Mouse (Mus musculus) neural tube, embryonic 13.5 days (tissue): Measurements from ENCODE around the gene Nudt7. TPM values are rescaled to one million over a fixed set of nuclear protein-coding genes. Genes with fewer than 3 reads are reported as not detected.

Source experiments
- ATAC-seq: fragments of 200-750 bp; cut with Nextera tagmentation; 2 replicates; pipeline ENCODE4 v1.8.0; 2017; ENCODE audit warnings: low read depth, mild to moderate bottlenecking, moderate TSS enrichment, moderate library complexity
- H3K27ac ChIP-seq: fragments of 300-500 bp; sonication (generic); replicated peaks from 2 replicates; pipeline ENCODE4 v1.5.1; 2015; ENCODE audit warnings: moderate library complexity, mild to moderate bottlenecking, inconsistent platforms
- H3K27me3 ChIP-seq: fragments of 300-500 bp; sonication (generic); 2 replicates; pipeline ENCODE4 v1.6.1; 2015; ENCODE audit warnings: mild to moderate bottlenecking, inconsistent platforms
- H3K36me3 ChIP-seq: fragments of 300-500 bp; sonication (generic); 2 replicates; pipeline ENCODE4 v1.6.1; 2015; ENCODE audit warnings: mild to moderate bottlenecking, inconsistent platforms
- H3K4me1 ChIP-seq: fragments of 300-500 bp; sonication (generic); replicated peaks from 2 replicates; pipeline ENCODE4 v1.6.1; 2015; ENCODE audit warnings: inconsistent platforms
- H3K4me2 ChIP-seq: fragments of 300-500 bp; sonication (generic); 2 replicates; pipeline ENCODE4 v1.6.1; 2015; ENCODE audit warnings: inconsistent platforms, mild to moderate bottlenecking, moderate library complexity
- H3K4me3 ChIP-seq: fragments of 300-500 bp; sonication (generic); 2 replicates; pipeline ENCODE4 v1.5.1; 2015; ENCODE audit warnings: mild to moderate bottlenecking, inconsistent platforms
- H3K9ac ChIP-seq: fragments of 300-500 bp; sonication (generic); 2 replicates; pipeline ENCODE4 v1.6.1; 2015; ENCODE audit warnings: moderate library complexity, mild to moderate bottlenecking, inconsistent platforms
- H3K9me3 ChIP-seq: fragments of 300-500 bp; sonication (generic); 2 replicates; pipeline ENCODE4 v1.6.1; 2016; ENCODE audit warnings: inconsistent platforms
- WGBS: fragments of 180-500 bp; shearing (Covaris S2); methylation state at CpG from one replicate; pipeline ENCODE4 v1.1.7; 2015; 5-methylcytosine and 5-hydroxymethylcytosine counted together
- polyA plus RNA-seq: library from polyadenylated mRNA; unstranded; fragments of >200 nt; fragmentation: Nextera tagmentation; extraction: Ambion mirVana; gene quantifications from 2 replicates; pipeline ENCODE4 v1.2.1, GENCODE M21; 2015

Gene Nudt7
- polyA plus RNA-seq, result 8.5 and 8.9 TPM in 2 replicates

DNA sequence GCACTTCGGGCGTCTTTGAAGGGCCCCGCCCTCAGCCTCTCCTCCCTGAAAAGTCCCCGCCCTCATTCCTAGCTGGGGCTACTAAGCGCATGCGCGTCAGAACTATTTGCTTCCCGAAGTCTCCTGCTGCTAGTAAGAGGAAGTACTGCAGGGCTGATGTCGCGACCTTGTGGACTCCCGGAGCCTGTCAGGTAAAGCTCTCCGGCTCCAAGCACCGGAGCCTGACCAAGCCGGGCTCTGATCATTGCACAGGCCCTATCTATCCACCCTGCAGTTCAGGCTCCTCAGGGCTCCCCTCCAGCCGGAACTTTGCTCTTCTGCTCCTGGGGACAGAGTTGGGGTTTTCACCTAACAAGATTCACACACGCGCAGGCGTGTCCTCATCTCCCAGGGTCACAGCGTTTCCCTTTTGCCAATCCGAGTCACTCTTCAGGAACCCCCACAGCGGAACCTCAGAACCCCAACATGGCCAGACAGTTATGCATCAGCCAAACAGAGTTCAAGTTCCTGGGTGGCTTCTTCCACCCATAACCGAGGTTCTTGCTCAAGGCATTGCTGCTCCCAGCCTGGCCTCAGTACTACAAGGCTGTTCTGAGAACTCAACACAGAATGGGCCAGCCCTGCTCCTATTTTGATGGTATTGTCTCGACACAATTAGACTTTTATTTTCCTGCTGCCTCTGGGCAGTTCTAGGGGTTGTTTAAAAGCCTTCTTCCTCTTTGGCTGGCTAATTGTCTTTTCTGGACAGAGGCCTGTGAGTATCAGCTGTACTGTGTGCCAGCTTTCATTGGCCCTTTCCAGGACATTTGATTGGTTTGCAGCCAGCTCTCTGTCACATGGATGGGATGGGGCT lies at the start of gene Nudt7:
TSS of gene Nudt7 (plus strand) at position 48 of the 853 bp plus-strand sequence.
- Histone ChIP-seq H3K27me3 (no peaks in the 10 kb centered on the region), H3K36me3 (no peaks in the 10 kb centered on the region), H3K9me3 (no peaks in the 10 kb centered on the region), H3K27ac (peak within 1 kb of the TSS; percentile 64), H3K4me2 (peak within 1 kb of the TSS; percentile 77), H3K4me1 (peaks cover 13% of the 10 kb centered on the region), H3K9ac (peak within 1 kb of the TSS; percentile 65), H3K4me3 (peak within 1 kb of the TSS; percentile 46)
- peak; percentile 89 for ATAC-seq
- WGBS, result 2% methylated on average over 23 of the region's 23 CpGs

GRCm38 (mm10) chr8:114087932-114088331 lies 45.4 kb upstream of the Nudt7 start:
- no peak for ATAC-seq
- Histone ChIP-seq H3K9ac (no peak overlapping the region), H3K4me2 (no peak overlapping the region), H3K4me3 (no peak overlapping the region), H3K9me3 (no peaks in the 10 kb centered on the region), H3K27me3 (no peaks in the 10 kb centered on the region), H3K4me1 (no peaks in the 10 kb centered on the region), H3K27ac (no peak overlapping the region), H3K36me3 (no peaks in the 10 kb centered on the region)
- 90% methylated on average over 4 of the region's 4 CpGs for WGBS

GRCm38 (mm10) chr8:114090736-114091135 lies 42.6 kb upstream of the Nudt7 start:
- Histone ChIP-seq H3K27ac (no peak overlapping the region), H3K4me3 (no peak overlapping the region), H3K4me1 (no peaks in the 10 kb centered on the region), H3K9ac (no peak overlapping the region), H3K36me3 (no peaks in the 10 kb centered on the region), H3K9me3 (no peaks in the 10 kb centered on the region), H3K27me3 (no peaks in the 10 kb centered on the region), H3K4me2 (no peak overlapping the region)
- ATAC-seq, result no peak
- WGBS, result 92% methylated on average over 4 of the region's 4 CpGs

- Histone ChIP-seq H3K4me2 (no peak overlapping the region), H3K4me3 (no peak overlapping the region), H3K4me1 (no peaks in the 10 kb centered on the region), H3K36me3 (no peaks in the 10 kb centered on the region), H3K9me3 (no peaks in the 10 kb centered on the region), H3K27me3 (no peaks in the 10 kb centered on the region), H3K9ac (no peak overlapping the region), H3K27ac (no peak overlapping the region)
- no peak for ATAC-seq
- 90% methylated on average over 3 of the region's 3 CpGs for WGBS
Observed at GRCm38 (mm10) chr8:114093321-114093720, 40.0 kb upstream of the Nudt7 start.

DNA sequence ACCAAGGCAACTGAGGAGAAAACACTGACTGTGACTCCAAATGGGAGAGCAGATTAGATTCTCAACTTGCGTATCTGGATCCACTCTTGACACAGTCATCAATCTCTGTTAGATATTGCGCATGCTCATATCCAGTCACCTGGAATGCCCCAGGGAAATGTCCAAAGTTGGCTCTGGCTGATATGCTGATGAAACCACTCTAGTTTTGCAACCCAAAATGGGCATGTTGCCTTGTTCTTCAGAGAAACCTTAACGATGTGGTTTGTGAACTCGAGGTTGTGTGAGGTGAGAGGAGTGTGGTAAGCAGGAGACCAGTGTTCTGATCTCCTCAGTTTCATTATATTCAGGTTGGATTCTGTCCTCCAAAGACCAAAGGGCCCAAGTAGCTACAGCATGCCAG lies 38.8 kb upstream of the Nudt7 start:
- no peak for ATAC-seq
- no peaks in the 10 kb centered on the region for H3K4me1 ChIP-seq
- H3K9me3 ChIP-seq, result no peaks in the 10 kb centered on the region
- no peaks in the 10 kb centered on the region for H3K27me3 ChIP-seq
- WGBS, result 91% methylated on average over 4 of the region's 4 CpGs
- no peak overlapping the region for H3K4me2 ChIP-seq
- no peak overlapping the region for H3K9ac ChIP-seq
- H3K36me3 ChIP-seq, result no peaks in the 10 kb centered on the region
- no peak overlapping the region for H3K27ac ChIP-seq
- no peak overlapping the region for H3K4me3 ChIP-seq

DNA sequence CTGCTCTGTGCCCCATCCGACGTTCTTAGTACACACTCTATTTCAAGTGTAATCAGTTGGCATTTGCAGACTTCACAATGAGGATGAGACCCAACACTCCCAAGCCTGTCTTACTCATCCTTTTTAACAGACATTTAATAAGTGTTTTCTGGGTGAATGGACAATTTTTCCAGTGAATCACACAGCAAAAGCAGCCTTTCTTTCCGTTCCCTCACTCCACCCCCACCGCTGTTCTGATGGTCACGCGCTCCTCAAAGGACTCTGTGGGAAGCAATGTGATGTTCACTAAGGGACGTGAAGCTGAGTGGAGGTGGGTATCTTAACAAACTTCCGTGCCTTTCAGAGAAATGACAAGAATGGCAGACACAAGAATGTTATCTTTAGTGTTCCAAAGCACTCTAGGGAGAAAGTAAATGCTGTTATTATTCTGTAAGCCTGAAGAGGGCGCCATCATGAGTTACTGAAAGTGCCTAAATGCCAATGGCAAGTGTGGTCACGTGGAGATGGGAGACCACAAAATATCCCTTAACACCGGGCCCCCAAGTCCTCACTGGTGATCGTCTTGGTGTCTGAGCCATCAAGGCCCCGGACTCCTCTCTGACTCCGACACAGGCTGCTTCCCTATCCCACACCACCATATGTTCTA lies 32.7 kb upstream of the Nudt7 start:
- H3K36me3 ChIP-seq, result no peaks in the 10 kb centered on the region
- H3K4me3 ChIP-seq, result no peak overlapping the region
- no peak overlapping the region for H3K4me2 ChIP-seq
- H3K27me3 ChIP-seq, result no peaks in the 10 kb centered on the region
- ATAC-seq, result no peak
- no peaks in the 10 kb centered on the region for H3K4me1 ChIP-seq
- WGBS, result 53% methylated on average over 14 of the region's 14 CpGs
- H3K27ac ChIP-seq, result no peak overlapping the region
- H3K9me3 ChIP-seq, result no peaks in the 10 kb centered on the region
- no peak overlapping the region for H3K9ac ChIP-seq

- Histone ChIP-seq H3K36me3 (no peaks in the 10 kb centered on the region), H3K4me1 (0 out of 2 replicates have a peak, but pooled peaks cover 5% of the 10 kb centered on the region), H3K27ac (no peak overlapping the region), H3K9ac (no peak overlapping the region), H3K4me3 (no peak overlapping the region), H3K27me3 (no peaks in the 10 kb centered on the region), H3K4me2 (no peak overlapping the region), H3K9me3 (no peaks in the 10 kb centered on the region)
- no peak for ATAC-seq
- 73% methylated on average over 7 of the region's 7 CpGs for WGBS
Observed at GRCm38 (mm10) chr8:114103401-114103800, 30.0 kb upstream of the Nudt7 start.

- H3K9me3 ChIP-seq, result no peaks in the 10 kb centered on the region
- 87% methylated on average over 5 of the region's 5 CpGs for WGBS
- no peak overlapping the region for H3K4me3 ChIP-seq
- ATAC-seq, result no peak
- H3K4me1 ChIP-seq, result peaks cover 21% of the 10 kb centered on the region
- H3K27ac ChIP-seq, result no peak overlapping the region
- H3K4me2 ChIP-seq, result no peak overlapping the region
- no peaks in the 10 kb centered on the region for H3K27me3 ChIP-seq
- H3K36me3 ChIP-seq, result no peaks in the 10 kb centered on the region
- H3K9ac ChIP-seq, result no peak overlapping the region
Observed at GRCm38 (mm10) chr8:114105971-114106370, 27.4 kb upstream of the Nudt7 start.

GRCm38 (mm10) chr8:114109365-114110140 lies 23.8 kb upstream of the Nudt7 start:
- H3K4me2 ChIP-seq, result peak overlapping the region; percentile 16
- H3K27ac ChIP-seq, result peak overlapping the region; percentile 66
- H3K27me3 ChIP-seq, result no peaks in the 10 kb centered on the region
- peak; percentile 87 for ATAC-seq
- no peak overlapping the region for H3K4me3 ChIP-seq
- no peak overlapping the region for H3K9ac ChIP-seq
- no peaks in the 10 kb centered on the region for H3K36me3 ChIP-seq
- peaks cover 21% of the 10 kb centered on the region for H3K4me1 ChIP-seq
- H3K9me3 ChIP-seq, result no peaks in the 10 kb centered on the region
- WGBS, result 56% methylated on average over 20 of the region's 20 CpGs

DNA sequence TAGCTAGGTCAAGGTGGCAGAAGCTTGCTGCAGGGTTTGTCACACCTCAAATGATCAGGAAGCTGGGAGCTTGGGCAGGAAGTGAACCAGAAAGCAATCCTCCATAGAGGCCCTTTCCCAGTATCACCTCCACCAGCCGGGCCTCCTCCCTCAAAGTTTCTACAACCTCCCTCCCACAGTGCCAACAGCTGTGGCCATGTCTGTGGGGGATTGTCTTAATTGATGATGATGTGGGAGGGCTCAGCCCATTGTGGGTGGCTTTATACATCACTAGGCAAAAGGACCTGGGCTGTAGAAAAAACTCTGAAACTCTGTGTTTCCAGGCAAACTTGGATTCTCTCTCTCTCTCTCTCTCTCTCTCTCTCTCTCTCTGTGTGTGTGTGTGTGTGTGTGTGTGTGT lies 18.3 kb upstream of the Nudt7 start:
- Histone ChIP-seq H3K27me3 (no peaks in the 10 kb centered on the region), H3K27ac (0 out of 2 replicates have a peak overlapping the region, but pooled peaks have one; percentile 9), H3K4me1 (peaks cover 21% of the 10 kb centered on the region), H3K36me3 (no peaks in the 10 kb centered on the region), H3K4me3 (no peak overlapping the region), H3K4me2 (no peak overlapping the region), H3K9ac (no peak overlapping the region), H3K9me3 (no peaks in the 10 kb centered on the region)
- ATAC-seq, result no peak
- 12% methylated on average over 1 of the region's 1 CpGs for WGBS

- H3K27ac ChIP-seq, result peak overlapping the region; percentile 64
- no peak overlapping the region for H3K9ac ChIP-seq
- H3K27me3 ChIP-seq, result no peaks in the 10 kb centered on the region
- no peak overlapping the region for H3K4me3 ChIP-seq
- no peaks in the 10 kb centered on the region for H3K9me3 ChIP-seq
- H3K4me2 ChIP-seq, result 0 out of 2 replicates have a peak overlapping the region, but pooled peaks have one; percentile 19
- 1% methylated on average over 2 of the region's 2 CpGs for WGBS
- peak; percentile 32; the same call in 1 of the 2 replicates for ATAC-seq
- peaks cover 20% of the 10 kb centered on the region for H3K4me1 ChIP-seq
- H3K36me3 ChIP-seq, result no peaks in the 10 kb centered on the region
Observed at GRCm38 (mm10) chr8:114116049-114116448, 17.3 kb upstream of the Nudt7 start.

DNA sequence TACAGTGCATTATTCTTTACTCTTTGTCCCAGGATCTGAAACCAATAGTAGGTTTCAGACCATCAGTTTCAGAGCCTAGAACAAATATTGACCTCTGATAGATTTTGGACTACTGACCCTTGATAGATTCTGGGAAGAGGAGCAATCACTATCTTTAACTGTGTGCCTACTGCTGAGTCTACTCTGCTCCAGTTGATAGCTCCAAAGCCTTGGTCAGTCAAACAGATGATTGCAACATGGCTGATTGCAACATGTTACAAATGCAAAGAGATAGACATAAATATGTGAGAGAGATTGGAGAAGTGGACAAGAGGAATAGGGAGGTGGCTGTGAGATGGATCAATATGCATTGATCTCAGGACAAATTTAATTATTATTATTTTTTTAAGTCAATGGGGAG lies 15.9 kb upstream of the Nudt7 start:
- no peak overlapping the region for H3K27ac ChIP-seq
- H3K4me1 ChIP-seq, result peaks cover 20% of the 10 kb centered on the region
- H3K4me3 ChIP-seq, result no peak overlapping the region
- H3K9me3 ChIP-seq, result no peaks in the 10 kb centered on the region
- H3K27me3 ChIP-seq, result no peaks in the 10 kb centered on the region
- no peak for ATAC-seq
- H3K4me2 ChIP-seq, result no peak overlapping the region
- H3K36me3 ChIP-seq, result no peaks in the 10 kb centered on the region
- H3K9ac ChIP-seq, result no peak overlapping the region
